Mouse (Mus musculus) MEL (cell line): ENCODE data around the gene Rpl18. TPM values are rescaled to one million over a fixed set of nuclear protein-coding genes. Genes with fewer than 3 reads are reported as not detected.

ENCODE experiments used
- DNase-seq: peaks from one replicate; pipeline ENCODE4 v3.0.0; 2011; ENCODE audit warnings: low read depth, low spot score
- H3K27ac ChIP-seq: 2 replicates; pipeline ENCODE4 v1.5.1; 2012; ENCODE audit warnings: low read depth, mild to moderate bottlenecking, control low read depth, low read length, moderate library complexity; ENCODE audit not compliant: control insufficient read depth
- H3K27me3 ChIP-seq, 2 experiments: fragments of 150-350 bp in 1 of 2; sonication (generic) in 1 of 2; 2 replicates each; pipeline ENCODE4 v1.6.1; 2012; ENCODE audit warnings: low read length in 2 of 2, mild to moderate bottlenecking in 2 of 2, improper control_type of control experiment in 1 of 2, moderate library complexity in 1 of 2; ENCODE audit not compliant: insufficient read depth in 2 of 2, control insufficient read depth in 1 of 2
- H3K36me3 ChIP-seq, 2 experiments: 2 replicates each; pipeline ENCODE4 v1.6.1; 2012 to 2014; ENCODE audit warnings: low read length in 2 of 2, improper control_type of control experiment in 1 of 2, inconsistent platforms in 1 of 2, mild to moderate bottlenecking in 1 of 2; ENCODE audit not compliant: insufficient read depth in 2 of 2, control insufficient read depth in 1 of 2
- H3K4me1 ChIP-seq, 2 experiments: fragments of 150-350 bp in 1 of 2; sonication (generic) in 1 of 2; 2 replicates each; pipeline ENCODE4 v1.6.1; 2012; ENCODE audit warnings: low read length in 2 of 2, improper control_type of control experiment in 1 of 2, mild to moderate bottlenecking in 1 of 2; ENCODE audit not compliant: insufficient read depth in 2 of 2, control insufficient read depth in 1 of 2
- H3K4me3 ChIP-seq, 2 experiments: fragments of 150-350 bp in 1 of 2; sonication (generic) in 1 of 2; 2 replicates each; pipeline ENCODE4 v1.5.1; 2012; ENCODE audit warnings: low read depth in 2 of 2, low read length in 2 of 2, mild to moderate bottlenecking in 2 of 2, moderate library complexity in 2 of 2, control low read depth in 1 of 2, improper control_type of control experiment in 1 of 2; ENCODE audit not compliant: control insufficient read depth in 1 of 2, insufficient read depth in 1 of 2
- H3K79me2 ChIP-seq: 2 replicates; pipeline ENCODE4 v1.6.1; 2012; ENCODE audit warnings: mild to moderate bottlenecking, low read length, moderate library complexity; ENCODE audit not compliant: control insufficient read depth, poor library complexity, insufficient read depth
- H3K9ac ChIP-seq: 2 replicates; pipeline ENCODE4 v1.6.1; 2012; ENCODE audit warnings: low read depth, mild to moderate bottlenecking, control low read depth, low read length, moderate library complexity; ENCODE audit not compliant: control insufficient read depth, poor library complexity, severe bottlenecking
- H3K9me3 ChIP-seq: fragments of 150-350 bp; sonication (generic); replicated peaks from 2 replicates; pipeline ENCODE4 v1.6.1; 2012; ENCODE audit warnings: mild to moderate bottlenecking, low read length, improper control_type of control experiment, moderate library complexity; ENCODE audit not compliant: insufficient read depth
- BHLHE40 ChIP-seq: IDR thresholded peaks from 2 replicates; pipeline ENCODE4 v1.6.1; 2012; ENCODE audit warnings: low read depth, mild to moderate bottlenecking, inconsistent platforms, low read length, improper control_type of control experiment, borderline replicate concordance
- CHD2 ChIP-seq: IDR thresholded peaks from 2 replicates; pipeline ENCODE4 v1.6.1; 2011; ENCODE audit warnings: low read length, improper control_type of control experiment
- ELF1 ChIP-seq: IDR thresholded peaks from 2 replicates; pipeline ENCODE4 v1.6.1; 2014; ENCODE audit warnings: low read depth, mild to moderate bottlenecking, inconsistent platforms, low read length, improper control_type of control experiment, moderate library complexity
- EP300 ChIP-seq, 2 experiments: IDR thresholded peaks; 2 replicates each; pipeline ENCODE4 v1.6.1; 2011; ENCODE audit warnings: improper control_type of control experiment in 2 of 2, low read length in 2 of 2, low read depth in 1 of 2, mild to moderate bottlenecking in 1 of 2
- ETS1 ChIP-seq: IDR thresholded peaks from 2 replicates; pipeline ENCODE4 v1.6.1; 2012; ENCODE audit warnings: low read depth, mild to moderate bottlenecking, inconsistent platforms, low read length, improper control_type of control experiment, moderate library complexity
- GATA1 ChIP-seq: IDR thresholded peaks from 2 replicates; pipeline ENCODE4 v1.6.1; 2011; ENCODE audit warnings: low read depth, low read length, improper control_type of control experiment
- HCFC1 ChIP-seq: IDR thresholded peaks from 2 replicates; pipeline ENCODE4 v1.6.1; 2012; ENCODE audit warnings: low read depth, mild to moderate bottlenecking, inconsistent platforms, low read length, improper control_type of control experiment, moderate library complexity
- JUND ChIP-seq: IDR thresholded peaks from 2 replicates; pipeline ENCODE4 v1.6.1; 2011; ENCODE audit warnings: low read depth, mild to moderate bottlenecking, improper control_type of control experiment, low read length
- KAT2A ChIP-seq: conservative IDR thresholded peaks from 2 replicates; pipeline ENCODE4 v1.6.1; 2012; ENCODE audit warnings: low read depth, low read length, improper control_type of control experiment, inconsistent platforms
- MAFK ChIP-seq: IDR thresholded peaks from 2 replicates; pipeline ENCODE4 v1.6.1; 2011; ENCODE audit warnings: low read depth, mild to moderate bottlenecking, low read length, improper control_type of control experiment, borderline replicate concordance
- MAX ChIP-seq: IDR thresholded peaks from 2 replicates; pipeline ENCODE4 v1.6.1; 2011; ENCODE audit warnings: low read length, improper control_type of control experiment
- MAZ ChIP-seq: IDR thresholded peaks from 2 replicates; pipeline ENCODE4 v1.6.1; 2012; ENCODE audit warnings: low read depth, mild to moderate bottlenecking, inconsistent platforms, low read length, improper control_type of control experiment
- MEF2A ChIP-seq: IDR thresholded peaks from 2 replicates; pipeline ENCODE4 v1.6.1; 2014; ENCODE audit warnings: low read depth, mild to moderate bottlenecking, inconsistent platforms, low read length, improper control_type of control experiment; ENCODE audit not compliant: poor library complexity, insufficient replicate concordance, severe bottlenecking; ENCODE audit errors: extremely low read depth
- MXI1 ChIP-seq: IDR thresholded peaks from 2 replicates; pipeline ENCODE4 v1.6.1; 2011; ENCODE audit warnings: mild to moderate bottlenecking, low read depth, low read length, improper control_type of control experiment
- MYB ChIP-seq: IDR thresholded peaks from 2 replicates; pipeline ENCODE4 v1.6.1; 2011; ENCODE audit warnings: mild to moderate bottlenecking, low read depth, low read length, improper control_type of control experiment
- MYC ChIP-seq: IDR thresholded peaks from 2 replicates; pipeline ENCODE4 v1.6.1; 2011; ENCODE audit warnings: low read depth, mild to moderate bottlenecking, low read length, improper control_type of control experiment, moderate library complexity
- NRF1 ChIP-seq: IDR thresholded peaks from 2 replicates; pipeline ENCODE4 v1.6.1; 2014; ENCODE audit warnings: low read depth, mild to moderate bottlenecking, inconsistent platforms, low read length, improper control_type of control experiment, moderate library complexity; ENCODE audit not compliant: poor library complexity, insufficient read depth, severe bottlenecking
- POLR2AphosphoS5 ChIP-seq: IDR thresholded peaks from 2 replicates; pipeline ENCODE4 v1.6.1; 2012; ENCODE audit warnings: low read depth, borderline replicate concordance, mild to moderate bottlenecking, inconsistent platforms, low read length, moderate library complexity, mixed read lengths
- RCOR1 ChIP-seq: IDR thresholded peaks from 2 replicates; pipeline ENCODE4 v1.6.1; 2012; ENCODE audit warnings: low read depth, mild to moderate bottlenecking, inconsistent platforms, low read length, improper control_type of control experiment
- SIN3A ChIP-seq: IDR thresholded peaks from 2 replicates; pipeline ENCODE4 v1.6.1; 2012; ENCODE audit warnings: low read length, improper control_type of control experiment, inconsistent platforms
- TAL1 ChIP-seq: IDR thresholded peaks from 2 replicates; pipeline ENCODE4 v1.6.1; 2012; ENCODE audit warnings: mild to moderate bottlenecking, inconsistent platforms, low read length, moderate library complexity, mixed read lengths
- TCF12 ChIP-seq: IDR thresholded peaks from 2 replicates; pipeline ENCODE4 v1.6.1; 2014; ENCODE audit warnings: low read depth, mild to moderate bottlenecking, inconsistent platforms, low read length, improper control_type of control experiment, moderate library complexity
- UBTF ChIP-seq: IDR thresholded peaks from 2 replicates; pipeline ENCODE4 v1.6.1; 2012; ENCODE audit warnings: low read depth, mild to moderate bottlenecking, inconsistent platforms, low read length, improper control_type of control experiment, moderate library complexity, borderline replicate concordance; ENCODE audit not compliant: insufficient read depth
- USF1 ChIP-seq: IDR thresholded peaks from 2 replicates; pipeline ENCODE4 v1.6.1; 2014; ENCODE audit warnings: low read depth, mild to moderate bottlenecking, inconsistent platforms, low read length, improper control_type of control experiment, moderate library complexity
- USF2 ChIP-seq, 2 experiments: IDR thresholded peaks; 2 replicates each; pipeline ENCODE4 v1.6.1; 2011 to 2012; ENCODE audit warnings: improper control_type of control experiment in 2 of 2, low read length in 2 of 2, borderline replicate concordance in 1 of 2, inconsistent platforms in 1 of 2, low read depth in 1 of 2, mild to moderate bottlenecking in 1 of 2; ENCODE audit not compliant: insufficient read depth in 1 of 2
- ZC3H11A ChIP-seq: IDR thresholded peaks from 2 replicates; pipeline ENCODE4 v1.6.1; 2012; ENCODE audit warnings: low read depth, mild to moderate bottlenecking, inconsistent platforms, low read length, improper control_type of control experiment
- ZKSCAN1 ChIP-seq: IDR thresholded peaks from 2 replicates; pipeline ENCODE4 v1.6.1; 2012; ENCODE audit warnings: low read depth, mild to moderate bottlenecking, inconsistent platforms, low read length, improper control_type of control experiment, moderate library complexity
- polyA plus RNA-seq, 2 experiments: library from polyadenylated mRNA; stranded (reverse) in 1 of 2; unstranded in 1 of 2; fragments of >175 nt in 1 of 2; fragments of >200 nt in 1 of 2; gene quantifications; 2 replicates each; pipeline versions ENCODE4 v1.2.1 to v1.2.4; 2012; ENCODE audit warnings: low replicate concordance in 2 of 2, low read depth in 1 of 2; ENCODE audit not compliant: insufficient read length in 2 of 2, insufficient read depth in 1 of 2, missing spikeins in 1 of 2
- total RNA-seq: library from RNA; depleted of rRNA; stranded (reverse); fragments of 300-350 nt; gene quantifications from 2 replicates; pipeline ENCODE4 v1.2.3, GENCODE M21; 2012

Gene Rpl18
- total and polyA plus RNA-seq, 3 experiments = 3,544 to 3,724 TPM; not detected in 1

- Histone ChIP-seq H3K9me3 (no peaks in the 10 kb centered on the region), H3K36me3 (peaks cover 0 to 17% of the 10 kb centered on the region in 2 experiments; a peak in 2 of 4 replicates), H3K4me1 (peaks cover 13 to 20% of the 10 kb centered on the region in 2 experiments)
- no peak for TF ChIP-seq KAT2A
- TF ChIP-seq SIN3A = no peak
- TF ChIP-seq MYC = no peak
- TF ChIP-seq TAL1 = no peak
- no peak for TF ChIP-seq BHLHE40
- TF ChIP-seq MAZ = no peak
- TF ChIP-seq MEF2A = no peak
- TF ChIP-seq ELF1 = no peak
- no peak for TF ChIP-seq MYB
- TF ChIP-seq UBTF = no peak
- TF ChIP-seq JUND = no peak
- no peak for TF ChIP-seq USF1
- no peak for TF ChIP-seq MAFK
- TF ChIP-seq MAX = no peak
- no peak for TF ChIP-seq HCFC1
- TF ChIP-seq POLR2AphosphoS5 = no peak
- no peak for TF ChIP-seq NRF1
- no peak for TF ChIP-seq MXI1
- TF ChIP-seq ZC3H11A = no peak
- TF ChIP-seq, all 39 proteins: peak for 0
- H3K9ac ChIP-seq = no peak overlapping the region
- H3K4me3 ChIP-seq = no peak overlapping the region
- peaks cover 0 to 1% of the 10 kb centered on the region in 2 experiments; a peak in 1 of 4 replicates for H3K27me3 ChIP-seq
- no peaks in the 10 kb centered on the region for H3K79me2 ChIP-seq
- no peak for DNase-seq
- no peak overlapping the region for H3K27ac ChIP-seq
Measured at GRCm38 (mm10) chr7:45677627-45678295, 37.5 kb upstream of the Rpl18 start.

GRCm38 (mm10) chr7:45678513-45678912, 36.7 kb upstream of the Rpl18 start:
- Histone ChIP-seq H3K4me3 (no peak overlapping the region), H3K27me3 (peaks cover 0 to 1% of the 10 kb centered on the region in 2 experiments; a peak in 1 of 4 replicates), H3K9ac (no peak overlapping the region), H3K36me3 (peaks cover 0 to 17% of the 10 kb centered on the region in 2 experiments; a peak in 2 of 4 replicates), H3K9me3 (no peaks in the 10 kb centered on the region), H3K79me2 (no peaks in the 10 kb centered on the region), H3K27ac (no peak overlapping the region), H3K4me1 (peaks cover 13 to 20% of the 10 kb centered on the region in 2 experiments)
- no peak for TF ChIP-seq USF2 (IDR thresholded peaks at IDR 0.05; ENCODE audit: borderline replicate concordance in 1 of 2, insufficient read depth in 1 of 2, low read depth in 1 of 2, low read length in 2 of 2)
- no peak for TF ChIP-seq ZKSCAN1
- no peak for TF ChIP-seq NRF1
- TF ChIP-seq CHD2 = no peak
- no peak for TF ChIP-seq RCOR1
- TF ChIP-seq BHLHE40 = no peak
- no peak for TF ChIP-seq MAZ
- no peak for TF ChIP-seq MXI1
- TF ChIP-seq EP300 (IDR thresholded peaks at IDR 0.05; ENCODE audit: low read depth in 1 of 2, low read length in 2 of 2) = no peak
- TF ChIP-seq HCFC1 = no peak
- TF ChIP-seq MAFK = no peak
- no peak for TF ChIP-seq POLR2AphosphoS5
- no peak for TF ChIP-seq JUND
- TF ChIP-seq GATA1 = no peak
- no peak for TF ChIP-seq ETS1
- TF ChIP-seq TCF12 = no peak
- no peak for TF ChIP-seq KAT2A
- DNase-seq = no peak
